Mouse (Mus musculus) thymus, adult 2 months (tissue): Measurements from ENCODE around the gene Atp2c2.

ENCODE experiments used
- CTCF ChIP-seq: fragments of 200-500 bp; IDR thresholded peaks from 2 replicates; pipeline ENCODE4 v1.5.1; 2012; ENCODE audit warnings: mild to moderate bottlenecking, control low read depth, low read length, moderate library complexity, borderline replicate concordance; ENCODE audit not compliant: control insufficient read depth, poor library complexity, insufficient read depth; ENCODE audit errors: extremely low read depth
- POLR2A ChIP-seq: fragments of 200-500 bp; IDR thresholded peaks from 2 replicates; pipeline ENCODE4 v1.6.1; 2012; ENCODE audit warnings: mild to moderate bottlenecking, low read length, control low read depth, moderate library complexity; ENCODE audit not compliant: control insufficient read depth, poor library complexity, insufficient read depth; ENCODE audit errors: extremely low read depth

- no peak for TF ChIP-seq CTCF
- TF ChIP-seq POLR2A = no peak
These were observed 78.0 kb downstream of the Atp2c2 start for GRCm38 (mm10) chr8:119777765-119778164.
